Mouse (Mus musculus): ENCODE results near the gene Slc44a5. TPM values are rescaled to one million over a fixed set of nuclear protein-coding genes. Genes with fewer than 3 reads are reported as not detected.

Gene Slc44a5
- total and polyA plus RNA-seq, 3 experiments, result 0.14 to 0.25 TPM; not detected in 1

- Histone ChIP-seq H3K36me3 (ENCODE audit: control insufficient read depth, insufficient read depth, low read length) (no peaks in the 10 kb centered on the region), H3K4me1 (ENCODE audit: control insufficient read depth, insufficient read depth, low read length) (no peaks in the 10 kb centered on the region), H3K27ac (no peak overlapping the region), H3K4me3 (no peak overlapping the region), H3K9ac (ENCODE audit: low read depth, low read length) (no peak overlapping the region), H3K79me2 (replicated peaks; ENCODE audit: control insufficient read depth, insufficient read depth, low read length) (no peaks in the 10 kb centered on the region), H3K27me3 (ENCODE audit: control insufficient read depth, insufficient read depth, low read length) (no peaks in the 10 kb centered on the region)
- DNase-seq, result no peak
- 61% methylated on average over 10 of the region's 10 CpGs for WGBS
- no peak for TF ChIP-seq POLR2A (IDR thresholded peaks at IDR 0.05; ENCODE audit: insufficient read depth, low read depth, low read length)
- TF ChIP-seq EP300 (IDR thresholded peaks at IDR 0.05; ENCODE audit: insufficient read depth, low read depth, low read length), result no peak
- TF ChIP-seq CTCF (IDR thresholded peaks at IDR 0.05), result no peak
- intact Hi-C loops (cut with DNase I), result no loop called here
These were observed 102.5 kb downstream of the Slc44a5 start for GRCm38 (mm10) chr3:154075749-154076148.

- Histone ChIP-seq H3K9ac (ENCODE audit: low read depth, low read length) (no peak overlapping the region), H3K27ac (no peak overlapping the region), H3K79me2 (replicated peaks; ENCODE audit: control insufficient read depth, insufficient read depth, low read length) (no peaks in the 10 kb centered on the region), H3K4me3 (no peak overlapping the region), H3K36me3 (ENCODE audit: control insufficient read depth, insufficient read depth, low read length) (no peaks in the 10 kb centered on the region), H3K4me1 (ENCODE audit: control insufficient read depth, insufficient read depth, low read length) (no peaks in the 10 kb centered on the region), H3K27me3 (ENCODE audit: control insufficient read depth, insufficient read depth, low read length) (no peaks in the 10 kb centered on the region)
- no peak for DNase-seq
- 71% methylated on average over 12 of the region's 12 CpGs for WGBS
- intact Hi-C loops (cut with DNase I), result no loop called here
- TF ChIP-seq EP300 (IDR thresholded peaks at IDR 0.05; ENCODE audit: insufficient read depth, low read depth, low read length), result no peak
- no peak for TF ChIP-seq CTCF (IDR thresholded peaks at IDR 0.05)
- TF ChIP-seq POLR2A (IDR thresholded peaks at IDR 0.05; ENCODE audit: insufficient read depth, low read depth, low read length), result no peak
These were observed 108.5 kb downstream of the Slc44a5 start for GRCm38 (mm10) chr3:154081687-154082086.

- intact Hi-C loops (cut with DNase I), result no loop called here
- 73% methylated on average over 9 of the region's 9 CpGs for WGBS
- no peaks in the 10 kb centered on the region for H3K36me3 ChIP-seq (ENCODE audit: control insufficient read depth, insufficient read depth, low read length)
- H3K27me3 ChIP-seq (ENCODE audit: control insufficient read depth, insufficient read depth, low read length), result no peaks in the 10 kb centered on the region
- TF ChIP-seq CTCF (IDR thresholded peaks at IDR 0.05) (no peak), EP300 (IDR thresholded peaks at IDR 0.05; ENCODE audit: insufficient read depth, low read depth, low read length) (no peak), POLR2A (IDR thresholded peaks at IDR 0.05; ENCODE audit: insufficient read depth, low read depth, low read length) (no peak)
- H3K27ac ChIP-seq, result no peak overlapping the region
- H3K4me3 ChIP-seq, result no peak overlapping the region
- H3K79me2 ChIP-seq (replicated peaks; ENCODE audit: control insufficient read depth, insufficient read depth, low read length), result no peaks in the 10 kb centered on the region
- no peak for DNase-seq
- no peaks in the 10 kb centered on the region for H3K4me1 ChIP-seq (ENCODE audit: control insufficient read depth, insufficient read depth, low read length)
- H3K9ac ChIP-seq (ENCODE audit: low read depth, low read length), result no peak overlapping the region
These were observed 109.0 kb downstream of the Slc44a5 start for GRCm38 (mm10) chr3:154082241-154082640.

- no peaks in the 10 kb centered on the region for H3K4me1 ChIP-seq (ENCODE audit: control insufficient read depth, insufficient read depth, low read length)
- no peaks in the 10 kb centered on the region for H3K79me2 ChIP-seq (replicated peaks; ENCODE audit: control insufficient read depth, insufficient read depth, low read length)
- no peak for DNase-seq
- TF ChIP-seq CTCF (IDR thresholded peaks at IDR 0.05), result no peak
- no peak for TF ChIP-seq EP300 (IDR thresholded peaks at IDR 0.05; ENCODE audit: insufficient read depth, low read depth, low read length)
- no peak for TF ChIP-seq POLR2A (IDR thresholded peaks at IDR 0.05; ENCODE audit: insufficient read depth, low read depth, low read length)
- H3K27ac ChIP-seq, result no peak overlapping the region
- no peak overlapping the region for H3K9ac ChIP-seq (ENCODE audit: low read depth, low read length)
- H3K4me3 ChIP-seq, result no peak overlapping the region
- H3K27me3 ChIP-seq (ENCODE audit: control insufficient read depth, insufficient read depth, low read length), result no peaks in the 10 kb centered on the region
- intact Hi-C loops (cut with DNase I), result no loop called here
- no peaks in the 10 kb centered on the region for H3K36me3 ChIP-seq (ENCODE audit: control insufficient read depth, insufficient read depth, low read length)
- WGBS, result 80% methylated on average over 7 of the region's 7 CpGs
These were observed 109.7 kb downstream of the Slc44a5 start for GRCm38 (mm10) chr3:154082961-154083360.

GRCm38 (mm10) chr3:154089996-154090395 lies 116.8 kb downstream of the Slc44a5 start:
- Histone ChIP-seq H3K79me2 (replicated peaks; ENCODE audit: control insufficient read depth, insufficient read depth, low read length) (no peaks in the 10 kb centered on the region), H3K9ac (ENCODE audit: low read depth, low read length) (no peak overlapping the region), H3K4me1 (ENCODE audit: control insufficient read depth, insufficient read depth, low read length) (no peaks in the 10 kb centered on the region), H3K4me3 (no peak overlapping the region), H3K36me3 (ENCODE audit: control insufficient read depth, insufficient read depth, low read length) (no peaks in the 10 kb centered on the region), H3K27me3 (ENCODE audit: control insufficient read depth, insufficient read depth, low read length) (no peaks in the 10 kb centered on the region), H3K27ac (no peak overlapping the region)
- WGBS, result 71% methylated on average over 5 of the region's 5 CpGs
- no peak for DNase-seq
- TF ChIP-seq CTCF (IDR thresholded peaks at IDR 0.05), result no peak
- no peak for TF ChIP-seq POLR2A (IDR thresholded peaks at IDR 0.05; ENCODE audit: insufficient read depth, low read depth, low read length)
- TF ChIP-seq EP300 (IDR thresholded peaks at IDR 0.05; ENCODE audit: insufficient read depth, low read depth, low read length), result no peak
- intact Hi-C loops (cut with DNase I), result loop anchor here (10.0 kb wide), 1 partner anchor 135 kb away; no protein-coding TSS in a partner anchor

- Histone ChIP-seq H3K4me3 (no peak overlapping the region), H3K79me2 (replicated peaks; ENCODE audit: control insufficient read depth, insufficient read depth, low read length) (no peaks in the 10 kb centered on the region), H3K27ac (no peak overlapping the region), H3K9ac (ENCODE audit: low read depth, low read length) (no peak overlapping the region), H3K27me3 (ENCODE audit: control insufficient read depth, insufficient read depth, low read length) (no peaks in the 10 kb centered on the region), H3K36me3 (ENCODE audit: control insufficient read depth, insufficient read depth, low read length) (no peaks in the 10 kb centered on the region), H3K4me1 (ENCODE audit: control insufficient read depth, insufficient read depth, low read length) (no peaks in the 10 kb centered on the region)
- 62% methylated on average over 15 of the region's 15 CpGs for WGBS
- no peak for DNase-seq
- TF ChIP-seq CTCF (IDR thresholded peaks at IDR 0.05) (no peak), POLR2A (IDR thresholded peaks at IDR 0.05; ENCODE audit: insufficient read depth, low read depth, low read length) (no peak), EP300 (IDR thresholded peaks at IDR 0.05; ENCODE audit: insufficient read depth, low read depth, low read length) (no peak)
- intact Hi-C loops (cut with DNase I), result loop anchor here (10.0 kb wide), 1 partner anchor 133 kb away; no protein-coding TSS in a partner anchor
These were observed 118.5 kb downstream of the Slc44a5 start for GRCm38 (mm10) chr3:154091468-154092338.
